Mouse (Mus musculus) testis, adult 2 months (tissue): ENCODE results near the gene Zfhx3. TPM values are rescaled to one million over a fixed set of nuclear protein-coding genes. Genes with fewer than 3 reads are reported as not detected.
A peak's percentile ranks its signal among the peaks of the same experiment; 100 is the strongest.
"Not testable (repeated sequence)": the region's sequence is repeated elsewhere in the genome, so short reads cannot be mapped to it uniquely, and the experiment has no call there.

ENCODE experiments used
- H3K27ac ChIP-seq: fragments of 200-500 bp; 2 replicates; pipeline ENCODE4 v1.5.1; 2012; ENCODE audit warnings: low read depth, low read length; ENCODE audit not compliant: control insufficient read depth, insufficient read depth
- H3K27me3 ChIP-seq: fragments of 200-500 bp; 2 replicates; pipeline ENCODE4 v1.6.1; 2012; ENCODE audit warnings: mild to moderate bottlenecking, low read length, moderate library complexity; ENCODE audit not compliant: control insufficient read depth, insufficient read depth
- H3K36me3 ChIP-seq: fragments of 200-500 bp; 2 replicates; pipeline ENCODE4 v1.6.1; 2012; ENCODE audit warnings: mild to moderate bottlenecking, low read length; ENCODE audit not compliant: control insufficient read depth, insufficient read depth
- H3K4me1 ChIP-seq: fragments of 200-500 bp; 2 replicates; pipeline ENCODE4 v1.6.1; 2012; ENCODE audit warnings: low read length; ENCODE audit not compliant: control insufficient read depth, insufficient read depth
- H3K4me3 ChIP-seq: fragments of 200-500 bp; 2 replicates; pipeline ENCODE4 v1.5.1; 2012; ENCODE audit warnings: low read depth, mild to moderate bottlenecking, low read length, moderate library complexity, mixed read lengths; ENCODE audit not compliant: control insufficient read depth
- CTCF ChIP-seq: fragments of 200-500 bp; IDR thresholded peaks from 2 replicates; pipeline ENCODE4 v1.5.1; 2012; ENCODE audit warnings: low read depth, mild to moderate bottlenecking, inconsistent platforms, low read length, moderate library complexity; ENCODE audit not compliant: control insufficient read depth, insufficient read depth, insufficient replicate concordance
- POLR2A ChIP-seq: fragments of 200-500 bp; IDR thresholded peaks from 2 replicates; pipeline ENCODE4 v1.6.1; 2012; ENCODE audit warnings: low read depth, mild to moderate bottlenecking, inconsistent platforms, low read length, moderate library complexity; ENCODE audit not compliant: control insufficient read depth
- polyA plus RNA-seq: library from polyadenylated mRNA; depleted of rRNA; stranded (reverse); fragments of >200 nt; gene quantifications from 2 replicates; pipeline ENCODE4 v1.2.3, GENCODE M21; 2012; rRNA removed

Gene Zfhx3
- 10.0 and 11.9 TPM in 2 replicates for polyA plus RNA-seq

GRCm38 (mm10) chr8:107941922-107942694, at the start of gene Zfhx3:
Zfhx3 (plus strand) TSS chr8:107942644.
- no peaks in the 10 kb centered on the region for H3K27me3 ChIP-seq
- H3K27ac ChIP-seq, result no peak within 1 kb of the TSS
- TF ChIP-seq CTCF (no peak), POLR2A (no peak)
- H3K4me3 ChIP-seq, result no peak within 1 kb of the TSS
- H3K4me1 ChIP-seq, result peaks cover 6% of the 10 kb centered on the region
- H3K36me3 ChIP-seq, result no peaks in the 10 kb centered on the region

- Histone ChIP-seq H3K36me3 (no peaks in the 10 kb centered on the region), H3K4me3 (no peak overlapping the region), H3K27ac (no peak overlapping the region), H3K27me3 (no peaks in the 10 kb centered on the region), H3K4me1 (no peaks in the 10 kb centered on the region; the same call in 1 of the 2 replicates)
- TF ChIP-seq CTCF (no peak), POLR2A (no peak)
These were observed 23.5 kb upstream of the Zfhx3 start for GRCm38 (mm10) chr8:107918984-107919383.

- Histone ChIP-seq H3K4me1 (peaks cover 5% of the 10 kb centered on the region), H3K36me3 (no peaks in the 10 kb centered on the region), H3K27me3 (no peaks in the 10 kb centered on the region), H3K27ac (no peak overlapping the region), H3K4me3 (peak overlapping the region; percentile 76)
- TF ChIP-seq POLR2A, result peak; percentile 43; the same call in 1 of the 2 replicates
- no peak for TF ChIP-seq CTCF
These were observed 16.3 kb upstream of the Zfhx3 start for GRCm38 (mm10) chr8:107926149-107926548.

- Histone ChIP-seq H3K36me3 (no peaks in the 10 kb centered on the region), H3K4me1 (no peaks in the 10 kb centered on the region), H3K27me3 (no peaks in the 10 kb centered on the region), H3K4me3 (no peak overlapping the region), H3K27ac (no peak overlapping the region)
- TF ChIP-seq POLR2A (no peak), CTCF (no peak)
These were observed 5.7 kb upstream of the Zfhx3 start for GRCm38 (mm10) chr8:107936725-107937124.

- not testable (repeated sequence) for H3K4me1 ChIP-seq, H3K4me3 ChIP-seq, H3K27me3 ChIP-seq, H3K36me3 ChIP-seq, H3K27ac ChIP-seq
These were observed 4.2 kb upstream of the Zfhx3 start for GRCm38 (mm10) chr8:107938231-107938630.

- TF ChIP-seq POLR2A (no peak), CTCF (no peak)
- Histone ChIP-seq H3K27me3 (no peaks in the 10 kb centered on the region), H3K27ac (no peak overlapping the region), H3K4me1 (peaks cover 3% of the 10 kb centered on the region; the same call in 1 of the 2 replicates), H3K4me3 (no peak overlapping the region), H3K36me3 (no peaks in the 10 kb centered on the region)
These were observed 2.3 kb upstream of the Zfhx3 start for GRCm38 (mm10) chr8:107940181-107940580.

GRCm38 (mm10) chr8:107942752-107943510, 487 bp downstream of the Zfhx3 start:
- TF ChIP-seq POLR2A (no peak), CTCF (no peak)
- Histone ChIP-seq H3K4me1 (peaks cover 6% of the 10 kb centered on the region), H3K36me3 (no peaks in the 10 kb centered on the region), H3K27me3 (no peaks in the 10 kb centered on the region), H3K27ac (no peak overlapping the region), H3K4me3 (no peak overlapping the region)
